Mouse (Mus musculus) gastrocnemius, postnatal 25 days (tissue): Measurements from ENCODE around the gene Rpp25l. TPM values are rescaled to one million over a fixed set of nuclear protein-coding genes. Genes with fewer than 3 reads are reported as not detected.
A peak's percentile ranks its signal among the peaks of the same experiment; 100 is the strongest.
"Not testable (repeated sequence)": the region's sequence is repeated elsewhere in the genome, so short reads cannot be mapped to it uniquely, and the experiment has no call there.

Source experiments
- DNase-seq: peaks from one replicate; pipeline ENCODE4 v3.0.0; 2022
- total RNA-seq, 2 experiments: library from RNA; stranded (reverse); gene quantifications; 1 replicate in 1 of 2; 2 replicates in 1 of 2; pipeline ENCODE4 v1.2.3; 2021

The Rpp25l gene
- total RNA-seq, 2 experiments from 2014 or later = 43.2 to 46.9 TPM

GRCm38 (mm10) chr4:41696930-41697841 is 16.1 kb downstream of the Rpp25l start, which contains the start of gene Cntfr:
TSS of gene Cntfr (minus strand) at chr4:41697089.
- peak; percentile 79 for DNase-seq

GRCm38 (mm10) chr4:41696452-41696851 is 16.9 kb downstream of the Rpp25l start:
- DNase-seq = not testable (repeated sequence)

GRCm38 (mm10) chr4:41695800-41696199 is 17.5 kb downstream of the Rpp25l start:
- not testable (repeated sequence) for DNase-seq

GRCm38 (mm10) chr4:41693511-41693910 is 19.8 kb downstream of the Rpp25l start:
- DNase-seq = not testable (repeated sequence)

- DNase-seq = not testable (repeated sequence)
Observed at GRCm38 (mm10) chr4:41690014-41690413, 23.3 kb downstream of the Rpp25l start.

GRCm38 (mm10) chr4:41688562-41688961 is 24.8 kb downstream of the Rpp25l start:
- DNase-seq = not testable (repeated sequence)

- DNase-seq = not testable (repeated sequence)
Observed at GRCm38 (mm10) chr4:41685882-41686492, 27.3 kb downstream of the Rpp25l start.

- not testable (repeated sequence) for DNase-seq
Observed at GRCm38 (mm10) chr4:41684931-41685453, 28.3 kb downstream of the Rpp25l start.

- not testable (repeated sequence) for DNase-seq
Observed at GRCm38 (mm10) chr4:41684131-41684930, 29.0 kb downstream of the Rpp25l start.

GRCm38 (mm10) chr4:41683303-41683702 is 30.0 kb downstream of the Rpp25l start:
- DNase-seq = not testable (repeated sequence)

GRCm38 (mm10) chr4:41682789-41683188 is 30.5 kb downstream of the Rpp25l start:
- no peak for DNase-seq

GRCm38 (mm10) chr4:41681947-41682346 is 31.4 kb downstream of the Rpp25l start:
- DNase-seq = no peak

GRCm38 (mm10) chr4:41681176-41681575 is 32.2 kb downstream of the Rpp25l start:
- DNase-seq = no peak

GRCm38 (mm10) chr4:41679291-41679690 is 34.0 kb downstream of the Rpp25l start:
- DNase-seq = no peak

GRCm38 (mm10) chr4:41678863-41679262 is 34.5 kb downstream of the Rpp25l start:
- DNase-seq = no peak

GRCm38 (mm10) chr4:41677006-41677629 is 36.2 kb downstream of the Rpp25l start:
- no peak for DNase-seq

GRCm38 (mm10) chr4:41676248-41677005 is 36.9 kb downstream of the Rpp25l start:
- no peak for DNase-seq

- DNase-seq = no peak
Observed at GRCm38 (mm10) chr4:41673186-41673585, 40.1 kb downstream of the Rpp25l start.

GRCm38 (mm10) chr4:41672522-41672963 is 40.8 kb downstream of the Rpp25l start:
- no peak for DNase-seq

GRCm38 (mm10) chr4:41671963-41672480 is 41.3 kb downstream of the Rpp25l start:
- DNase-seq = no peak
